Mouse (Mus musculus): ENCODE results near the gene Col6a5. TPM values are rescaled to one million over a fixed set of nuclear protein-coding genes. Genes with fewer than 3 reads are reported as not detected.

Gene Col6a5
- 0.08 TPM for polyA plus RNA-seq (2014; fragmentation: Illumina TruSeq; extraction: RNeasy Lipid Tissue Mini Kit (QIAGEN cat#74804); ENCODE audit: low read depth, low replicate concordance)

DNA sequence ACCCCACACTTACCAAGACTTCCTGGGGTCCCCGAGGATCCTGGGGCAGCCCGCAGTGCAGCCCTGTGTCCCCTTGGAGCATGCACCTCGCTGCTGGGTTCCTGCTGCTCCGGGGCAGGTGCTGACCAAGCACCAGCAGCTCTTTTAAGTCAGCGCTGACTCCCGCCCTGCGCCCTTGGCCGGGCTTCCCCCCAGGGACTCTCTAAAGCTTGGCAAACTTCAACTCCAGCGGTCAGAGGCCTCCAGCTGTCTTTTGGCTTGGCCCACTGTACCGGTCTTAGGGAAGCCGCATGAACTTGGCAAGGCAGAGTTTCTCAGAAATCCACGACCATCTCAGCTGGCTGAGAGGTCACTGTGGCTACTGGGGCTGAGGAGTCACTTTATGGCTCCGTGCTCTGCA lies at the start of gene Col6a5:
Gene Col6a5, minus strand, starts transcription at position 111 of the 400 bp plus-strand sequence.

GRCm38 (mm10) chr9:105827791-105828385 lies 132.6 kb downstream of the Col6a5 start, which contains the start of gene Col6a6:
Gene Col6a6 (minus strand): TSS chr9:105828160.

Other genes with a start within 250 kb of the Col6a5 start
- gene Col6a6, start 132.5 kb downstream of the Col6a5 start, polyA plus RNA-seq (2014; fragmentation: Illumina TruSeq; extraction: RNeasy Lipid Tissue Mini Kit (QIAGEN cat#74804); ENCODE audit: low read depth, low replicate concordance) = not detected
- not detected for gene Col6a4, start 136.1 kb upstream of the Col6a5 start, polyA plus RNA-seq (2014; fragmentation: Illumina TruSeq; extraction: RNeasy Lipid Tissue Mini Kit (QIAGEN cat#74804); ENCODE audit: low read depth, low replicate concordance)
- gene Glyctk, start 197.5 kb upstream of the Col6a5 start, polyA plus RNA-seq (2014; fragmentation: Illumina TruSeq; extraction: RNeasy Lipid Tissue Mini Kit (QIAGEN cat#74804); ENCODE audit: low read depth, low replicate concordance) = 12.8 TPM
- gene Wdr82, start 210.3 kb upstream of the Col6a5 start, polyA plus RNA-seq (2014; fragmentation: Illumina TruSeq; extraction: RNeasy Lipid Tissue Mini Kit (QIAGEN cat#74804); ENCODE audit: low read depth, low replicate concordance) = 78.0 TPM
- gene Ppm1m, start 239.1 kb upstream of the Col6a5 start, polyA plus RNA-seq (2014; fragmentation: Illumina TruSeq; extraction: RNeasy Lipid Tissue Mini Kit (QIAGEN cat#74804); ENCODE audit: low read depth, low replicate concordance) = 1.5 TPM
- gene Twf2, start 242.5 kb upstream of the Col6a5 start, polyA plus RNA-seq (2014; fragmentation: Illumina TruSeq; extraction: RNeasy Lipid Tissue Mini Kit (QIAGEN cat#74804); ENCODE audit: low read depth, low replicate concordance) = not detected

All from kidney, adult 10 weeks (tissue).